Mouse (Mus musculus): ENCODE data around the gene Lst1.

Gene Lst1

DNA sequence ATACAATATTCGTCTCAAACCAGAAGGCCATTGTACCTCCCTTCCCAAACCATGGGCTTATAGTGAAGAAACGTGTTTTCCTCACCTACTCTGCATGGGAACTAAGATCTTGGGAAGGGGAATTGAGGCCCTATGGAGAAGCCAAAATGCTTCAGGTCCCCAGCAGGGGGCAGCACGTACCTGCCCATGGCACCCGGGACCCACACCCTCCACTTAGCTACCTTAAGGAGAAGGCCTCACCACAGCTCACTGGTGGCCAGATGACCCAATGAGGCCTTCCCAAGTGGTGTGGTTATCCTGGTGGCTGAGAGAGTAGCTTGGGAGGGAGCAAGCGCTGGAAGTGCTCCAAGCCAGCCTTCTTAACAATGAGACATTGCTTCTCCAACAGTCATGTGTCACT, 9.7 kb downstream of the Lst1 start:
- no peaks in the 10 kb centered on the region for H3K36me3 ChIP-seq (ENCODE audit: control insufficient read depth, insufficient read depth, low read length, poor library complexity, severe bottlenecking)
- H3K27me3 ChIP-seq (ENCODE audit: control insufficient read depth, insufficient read depth, low read length, poor library complexity, severe bottlenecking) = no peaks in the 10 kb centered on the region
- DNase-seq (ENCODE audit: low read depth, low spot score) = peak; percentile 84

DNA sequence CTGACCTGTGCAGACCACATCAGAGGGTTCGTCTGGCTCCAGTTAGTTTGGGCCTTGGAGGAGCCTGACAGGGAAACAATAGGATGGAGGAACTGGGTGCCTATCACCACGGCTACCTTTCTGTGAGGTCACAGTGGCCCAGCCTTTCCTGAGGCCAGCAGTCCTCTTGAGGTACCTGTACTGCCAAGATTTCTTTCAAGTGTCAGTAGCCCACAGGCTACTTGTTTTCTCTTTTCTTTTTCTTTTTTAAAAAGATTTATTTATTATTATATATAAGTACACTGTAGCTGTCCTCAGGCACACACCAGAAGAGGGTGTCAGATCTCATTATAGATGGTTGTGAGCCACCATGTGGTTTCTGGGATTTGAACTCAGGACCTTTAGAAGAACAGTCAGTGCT, 12.3 kb downstream of the Lst1 start, which contains the start of gene Aif1:
TSS of gene Aif1 (minus strand) at position 101 of the 400 bp plus-strand sequence.
- Histone ChIP-seq H3K36me3 (ENCODE audit: control insufficient read depth, insufficient read depth, low read length, poor library complexity, severe bottlenecking) (no peaks in the 10 kb centered on the region), H3K27me3 (ENCODE audit: control insufficient read depth, insufficient read depth, low read length, poor library complexity, severe bottlenecking) (no peaks in the 10 kb centered on the region)
- no peak for DNase-seq (ENCODE audit: low read depth, low spot score)

DNA sequence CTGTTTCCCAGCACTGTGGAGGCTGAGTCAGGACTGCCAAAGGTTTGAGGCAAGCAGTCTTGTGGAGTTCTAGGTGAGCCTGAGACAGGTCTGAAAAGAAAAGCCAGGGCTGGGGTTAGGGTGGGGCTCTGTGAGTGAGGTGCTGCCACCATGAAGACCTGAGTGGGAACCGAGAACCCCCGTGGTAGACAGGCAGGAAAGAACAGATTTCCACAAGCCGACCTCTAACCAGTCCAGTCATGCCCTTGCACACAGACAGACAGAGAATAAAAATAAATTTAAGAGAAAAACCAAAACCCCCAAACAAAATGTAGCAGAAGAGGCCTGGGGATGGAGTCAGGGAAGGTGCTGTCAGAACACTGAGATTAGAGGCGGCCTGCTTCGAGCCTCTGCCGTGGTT, 12.9 kb downstream of the Lst1 start:
- DNase-seq (ENCODE audit: low read depth, low spot score) = peak; percentile 36
- Histone ChIP-seq H3K27me3 (ENCODE audit: control insufficient read depth, insufficient read depth, low read length, poor library complexity, severe bottlenecking) (no peaks in the 10 kb centered on the region), H3K36me3 (ENCODE audit: control insufficient read depth, insufficient read depth, low read length, poor library complexity, severe bottlenecking) (no peaks in the 10 kb centered on the region)

DNA sequence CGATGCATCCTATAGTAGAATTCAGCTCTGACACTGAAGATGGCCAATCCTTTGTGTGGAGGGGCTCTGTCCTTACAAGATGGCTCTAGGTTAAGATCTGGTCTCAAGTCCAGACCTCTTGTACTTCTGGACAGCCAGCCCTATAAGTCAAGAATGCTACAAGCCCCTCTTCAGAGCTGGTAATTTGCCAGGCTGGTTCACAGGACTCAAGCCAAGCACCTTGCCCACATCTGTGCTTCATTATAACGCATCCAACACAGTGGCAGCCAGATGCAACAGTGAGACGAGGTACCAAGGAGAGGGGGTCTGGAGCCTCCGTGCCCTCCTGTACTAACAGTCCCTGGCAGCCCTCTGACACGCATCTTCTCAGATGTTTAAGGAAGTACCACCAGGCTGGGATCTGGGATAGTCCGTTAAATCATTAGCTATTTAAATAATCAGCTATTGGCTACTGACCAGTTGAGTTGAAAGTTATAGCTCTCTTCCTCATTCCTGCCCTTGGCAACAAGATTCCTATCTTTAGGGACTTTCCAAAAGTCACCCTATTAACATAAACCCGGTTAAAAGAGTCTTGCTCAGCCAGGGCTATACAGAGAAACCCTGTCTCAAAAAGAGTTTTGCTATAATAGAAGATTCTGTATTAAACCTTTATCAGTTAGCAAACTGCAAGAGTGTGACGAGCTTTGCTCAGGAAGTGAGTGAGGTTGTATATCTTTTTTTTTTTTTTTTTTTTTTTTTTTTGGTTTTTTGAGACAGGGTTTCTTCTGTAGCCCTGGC, 13.8 kb downstream of the Lst1 start:
- no peak for DNase-seq (ENCODE audit: low read depth, low spot score)
- H3K36me3 ChIP-seq (ENCODE audit: control insufficient read depth, insufficient read depth, low read length, poor library complexity, severe bottlenecking) = no peaks in the 10 kb centered on the region
- no peaks in the 10 kb centered on the region for H3K27me3 ChIP-seq (ENCODE audit: control insufficient read depth, insufficient read depth, low read length, poor library complexity, severe bottlenecking)

DNA sequence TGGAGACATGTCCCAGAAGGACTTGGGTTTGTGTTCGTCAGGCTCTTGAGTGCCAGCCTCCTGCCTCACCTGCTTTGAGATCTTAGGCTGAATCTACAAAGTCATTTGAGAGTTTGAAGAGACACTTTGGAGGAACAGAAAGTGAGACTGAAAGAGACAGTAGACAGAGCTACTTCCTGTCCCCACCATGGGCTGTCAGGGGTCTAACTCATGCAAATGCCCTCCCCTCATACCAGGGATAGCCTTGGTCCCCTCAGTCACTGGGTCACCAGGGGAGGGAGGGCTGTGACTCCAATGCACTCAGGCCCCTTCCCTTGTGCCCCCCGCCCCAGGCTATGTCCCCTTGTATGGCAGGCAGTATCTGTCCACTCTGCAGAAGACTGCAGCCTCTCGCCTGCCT, 14.9 kb downstream of the Lst1 start:
- peak; percentile 74 for DNase-seq (ENCODE audit: low read depth, low spot score)
- Histone ChIP-seq H3K27me3 (ENCODE audit: control insufficient read depth, insufficient read depth, low read length, poor library complexity, severe bottlenecking) (no peaks in the 10 kb centered on the region), H3K36me3 (ENCODE audit: control insufficient read depth, insufficient read depth, low read length, poor library complexity, severe bottlenecking) (no peaks in the 10 kb centered on the region)

DNA sequence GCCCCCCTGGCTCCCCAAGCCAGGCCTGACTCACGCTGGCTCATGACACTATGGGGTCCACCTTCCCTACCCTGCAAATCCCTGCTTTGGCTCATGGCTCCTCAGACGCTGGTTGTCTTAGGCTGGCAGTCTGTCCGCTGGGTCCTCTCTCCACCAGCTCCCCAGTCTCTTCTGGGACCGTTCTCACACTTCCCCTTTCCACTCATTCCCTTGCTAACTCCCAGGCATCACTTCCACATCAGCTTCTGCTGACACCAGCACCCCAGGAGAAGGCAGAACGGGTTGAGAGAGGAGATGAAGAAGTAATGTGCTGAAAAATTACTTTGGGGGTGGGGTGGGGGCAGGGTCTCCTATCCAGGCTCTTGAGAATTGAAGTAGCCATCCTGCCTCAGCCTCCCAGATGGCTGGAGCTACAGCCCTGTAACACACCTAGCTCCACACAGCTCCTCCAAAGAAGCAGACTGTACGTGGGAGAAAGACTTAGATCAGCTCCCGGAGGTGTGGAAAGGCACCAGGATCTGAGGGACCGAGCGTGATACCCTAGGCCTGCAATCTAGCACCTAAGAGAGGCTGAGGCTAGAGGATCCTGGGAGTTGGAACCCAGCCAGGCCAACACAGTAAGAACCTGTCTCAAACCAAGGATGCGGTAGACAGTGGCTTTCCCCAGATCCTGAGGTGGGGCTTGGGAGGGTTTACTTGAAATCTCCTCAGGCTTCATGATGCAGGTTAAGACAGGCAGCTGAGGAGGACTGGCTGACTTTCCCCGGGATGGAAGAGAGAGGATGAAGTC, 15.6 kb downstream of the Lst1 start:
- peak; percentile 45 for DNase-seq (ENCODE audit: low read depth, low spot score)
- Histone ChIP-seq H3K27me3 (ENCODE audit: control insufficient read depth, insufficient read depth, low read length, poor library complexity, severe bottlenecking) (no peaks in the 10 kb centered on the region), H3K36me3 (ENCODE audit: control insufficient read depth, insufficient read depth, low read length, poor library complexity, severe bottlenecking) (no peaks in the 10 kb centered on the region)

DNA sequence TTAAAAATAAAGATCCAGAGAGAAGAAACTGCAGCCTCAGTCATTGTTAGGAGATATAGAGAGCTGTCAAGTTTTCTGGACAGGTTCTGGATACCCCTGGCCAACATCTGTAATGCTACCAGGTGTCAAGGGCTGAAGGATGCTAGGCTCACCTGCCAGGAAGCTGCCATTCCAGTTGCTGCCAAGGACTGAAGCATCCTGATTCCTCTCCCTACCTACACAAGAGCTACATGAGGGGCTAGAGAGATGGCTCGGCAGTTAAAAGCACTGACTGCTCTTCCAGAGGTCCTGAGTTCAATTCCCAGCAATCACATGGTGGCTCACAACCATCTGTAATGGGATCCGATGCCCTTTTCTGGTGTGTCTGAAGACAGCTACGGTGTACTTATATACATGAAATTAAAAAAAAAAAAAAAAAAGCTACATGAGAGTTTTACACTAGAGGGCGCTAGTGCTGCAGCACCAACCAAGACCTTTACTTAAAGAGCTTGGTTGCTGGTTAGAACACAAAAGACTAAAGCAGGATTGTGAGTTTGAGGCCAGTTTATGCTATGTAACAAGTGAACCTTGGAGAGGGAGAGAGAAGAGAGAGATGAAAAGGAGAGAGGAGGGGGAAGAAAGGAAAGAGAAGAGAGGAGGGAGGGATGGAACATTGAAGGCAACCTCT, 19.6 kb downstream of the Lst1 start:
- DNase-seq (ENCODE audit: low read depth, low spot score) = peak; percentile 89
- no peaks in the 10 kb centered on the region for H3K36me3 ChIP-seq (ENCODE audit: control insufficient read depth, insufficient read depth, low read length, poor library complexity, severe bottlenecking)
- no peaks in the 10 kb centered on the region for H3K27me3 ChIP-seq (ENCODE audit: control insufficient read depth, insufficient read depth, low read length, poor library complexity, severe bottlenecking)

DNA sequence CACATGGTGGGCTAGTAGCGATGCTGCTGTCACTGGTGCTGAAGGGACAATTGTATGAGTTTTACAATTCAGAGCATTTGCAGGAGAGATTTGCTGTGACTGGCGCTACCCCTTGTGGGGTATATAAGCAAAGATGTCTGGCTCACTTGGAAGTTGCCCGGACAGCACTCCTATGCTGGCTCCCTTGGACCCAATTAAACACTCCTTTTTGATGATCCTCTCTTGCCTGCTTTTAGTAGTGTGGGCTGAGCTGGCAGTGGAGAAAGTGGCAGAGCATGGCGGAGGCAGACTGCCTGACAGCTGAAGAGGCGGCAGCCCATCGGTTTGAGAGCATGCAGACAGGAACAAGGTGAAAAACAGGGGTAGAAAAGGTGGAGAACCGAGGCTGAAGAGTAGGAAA, 20.4 kb downstream of the Lst1 start:
- Histone ChIP-seq H3K27me3 (ENCODE audit: control insufficient read depth, insufficient read depth, low read length, poor library complexity, severe bottlenecking) (no peaks in the 10 kb centered on the region), H3K36me3 (ENCODE audit: control insufficient read depth, insufficient read depth, low read length, poor library complexity, severe bottlenecking) (no peaks in the 10 kb centered on the region)
- no peak for DNase-seq (ENCODE audit: low read depth, low spot score)

DNA sequence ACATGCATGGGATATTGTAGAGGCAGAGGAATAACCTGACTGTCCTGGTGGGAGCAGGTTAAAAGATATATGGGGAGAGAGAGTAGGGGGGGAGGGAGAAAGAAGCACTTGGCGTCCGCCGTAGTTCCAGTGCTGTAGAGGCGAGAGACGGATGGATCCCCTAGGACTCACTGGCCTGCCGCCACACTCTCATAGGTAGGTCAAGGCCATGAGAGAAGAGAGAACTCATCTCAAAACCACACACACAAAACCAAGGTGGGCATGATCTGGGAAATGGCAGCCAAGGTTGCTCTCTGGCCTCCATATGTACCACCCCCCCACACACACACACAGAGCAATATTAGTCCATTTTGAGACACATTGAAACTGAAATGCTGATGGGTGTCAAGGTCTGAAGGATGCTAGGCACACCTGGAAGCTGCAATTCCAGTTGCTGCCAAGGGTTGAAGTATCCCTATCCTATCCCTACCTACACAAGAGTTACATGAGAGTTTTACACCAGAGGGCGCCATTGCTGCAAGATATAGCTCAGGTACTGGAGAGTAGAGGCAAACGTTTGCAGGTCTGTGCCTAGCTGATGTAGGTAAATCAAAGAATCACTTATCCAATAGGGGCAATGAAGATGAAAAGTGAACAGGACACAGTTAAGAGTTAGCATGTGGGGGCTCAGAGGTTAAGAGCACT, 21.7 kb downstream of the Lst1 start:
- H3K36me3 ChIP-seq (ENCODE audit: control insufficient read depth, insufficient read depth, low read length, poor library complexity, severe bottlenecking) = no peaks in the 10 kb centered on the region; the same call in 1 of the 2 replicates
- DNase-seq (ENCODE audit: low read depth, low spot score) = peak; percentile 93
- H3K27me3 ChIP-seq (ENCODE audit: control insufficient read depth, insufficient read depth, low read length, poor library complexity, severe bottlenecking) = no peaks in the 10 kb centered on the region

DNA sequence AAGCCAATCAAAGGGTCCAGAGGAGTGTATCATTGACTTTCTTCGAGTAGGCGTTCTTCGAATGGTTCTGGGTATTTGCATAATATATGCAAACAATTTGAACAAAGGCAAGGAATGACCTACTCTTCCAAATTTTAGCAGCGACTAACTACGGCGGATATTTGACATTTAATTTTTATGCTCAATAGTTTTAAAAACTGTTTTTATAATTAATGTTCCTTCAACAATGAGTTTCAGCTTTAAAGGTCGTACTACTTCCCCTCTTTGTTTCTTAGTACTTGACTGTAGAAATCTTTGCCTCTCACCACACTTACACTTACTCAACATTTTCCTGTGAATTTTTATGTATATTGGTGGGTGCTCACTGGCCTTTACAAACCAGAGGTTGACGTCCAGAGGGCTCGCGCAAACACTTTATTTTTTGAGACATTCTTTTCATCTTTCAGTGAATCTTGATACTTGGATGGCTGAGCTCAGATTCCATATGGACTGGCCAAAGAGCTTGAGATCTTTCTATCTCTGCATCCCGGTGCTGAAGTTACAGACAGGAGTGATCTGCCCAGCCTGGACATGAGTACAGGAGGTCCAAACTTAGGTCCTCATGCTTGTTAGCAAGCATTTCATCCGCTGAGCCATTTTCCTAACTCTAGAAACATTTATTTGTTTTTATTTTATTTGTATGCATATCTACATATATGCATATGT, 22.6 kb downstream of the Lst1 start:
- Histone ChIP-seq H3K36me3 (ENCODE audit: control insufficient read depth, insufficient read depth, low read length, poor library complexity, severe bottlenecking) (peaks cover 5% of the 10 kb centered on the region), H3K27me3 (ENCODE audit: control insufficient read depth, insufficient read depth, low read length, poor library complexity, severe bottlenecking) (no peaks in the 10 kb centered on the region)
- DNase-seq (ENCODE audit: low read depth, low spot score) = no peak

DNA sequence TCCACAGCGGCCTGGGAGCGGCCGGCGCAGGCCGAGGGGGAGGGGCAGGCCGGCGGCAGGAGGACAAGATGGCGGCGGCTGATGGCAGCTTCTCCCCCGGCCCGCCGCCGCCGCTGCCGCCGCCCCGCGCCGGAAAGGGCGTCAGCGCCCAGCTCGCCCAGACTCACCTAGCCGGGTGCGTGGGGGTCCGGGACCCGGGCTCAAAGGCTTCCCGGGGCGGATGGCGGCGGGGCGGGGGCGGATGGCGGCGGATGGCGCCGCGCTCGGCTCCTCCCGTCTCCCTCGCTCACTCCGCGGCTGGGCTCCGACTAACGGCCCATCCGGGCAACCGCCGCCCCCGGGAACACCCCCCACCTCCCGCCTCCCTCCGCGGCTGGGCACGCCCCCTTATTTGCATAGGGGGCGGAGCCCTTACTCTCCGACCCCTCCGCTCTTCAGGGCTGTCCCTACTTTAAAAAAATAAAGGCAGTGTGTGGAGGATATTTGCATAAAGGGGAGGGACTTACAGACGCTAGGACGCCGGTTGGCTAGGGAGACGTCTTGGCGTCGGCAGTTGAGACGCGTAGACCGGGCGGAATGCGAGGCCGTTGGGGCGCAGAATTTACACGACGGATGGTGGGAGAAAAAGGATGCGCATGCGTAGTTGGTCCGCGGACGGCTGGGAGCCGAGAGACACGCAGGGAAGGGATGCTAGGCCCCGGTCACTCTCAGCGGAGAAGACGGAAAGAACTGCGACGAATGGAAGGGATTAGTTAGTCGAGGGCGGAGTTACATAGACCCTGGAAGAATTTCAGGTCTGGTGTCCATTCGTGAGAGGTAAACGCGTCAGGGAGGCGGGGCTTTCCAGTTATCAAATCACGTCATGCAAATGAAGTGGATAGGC, 23.4 kb downstream of the Lst1 start, which contains the start of gene Prrc2a:
TSS of gene Prrc2a (minus strand) at position 330 of the 883 bp plus-strand sequence.
- Histone ChIP-seq H3K27me3 (ENCODE audit: control insufficient read depth, insufficient read depth, low read length, poor library complexity, severe bottlenecking) (no peaks in the 10 kb centered on the region), H3K36me3 (ENCODE audit: control insufficient read depth, insufficient read depth, low read length, poor library complexity, severe bottlenecking) (peaks cover 12% of the 10 kb centered on the region)
- peak; percentile 98 for DNase-seq (ENCODE audit: low read depth, low spot score)

DNA sequence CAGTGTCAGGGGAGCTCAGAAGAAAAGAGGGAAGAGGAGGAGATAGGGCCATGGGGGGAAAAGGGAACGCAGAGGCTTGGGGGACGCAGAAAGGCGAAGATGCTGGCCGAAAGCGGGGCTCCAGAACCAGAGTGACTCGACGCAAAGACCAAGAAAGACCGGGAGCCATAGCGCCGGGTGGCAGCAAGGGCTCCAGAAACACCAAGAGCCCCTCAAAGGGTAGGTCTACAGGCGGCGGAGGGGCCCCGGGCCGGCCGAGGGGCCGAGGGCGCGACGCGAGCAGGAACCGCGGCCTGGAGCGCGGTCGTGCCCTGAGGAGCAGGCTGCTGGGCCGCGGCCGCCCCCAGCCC, 24.0 kb downstream of the Lst1 start:
- DNase-seq (ENCODE audit: low read depth, low spot score) = no peak
- Histone ChIP-seq H3K36me3 (ENCODE audit: control insufficient read depth, insufficient read depth, low read length, poor library complexity, severe bottlenecking) (peaks cover 15% of the 10 kb centered on the region), H3K27me3 (ENCODE audit: control insufficient read depth, insufficient read depth, low read length, poor library complexity, severe bottlenecking) (no peaks in the 10 kb centered on the region)

DNA sequence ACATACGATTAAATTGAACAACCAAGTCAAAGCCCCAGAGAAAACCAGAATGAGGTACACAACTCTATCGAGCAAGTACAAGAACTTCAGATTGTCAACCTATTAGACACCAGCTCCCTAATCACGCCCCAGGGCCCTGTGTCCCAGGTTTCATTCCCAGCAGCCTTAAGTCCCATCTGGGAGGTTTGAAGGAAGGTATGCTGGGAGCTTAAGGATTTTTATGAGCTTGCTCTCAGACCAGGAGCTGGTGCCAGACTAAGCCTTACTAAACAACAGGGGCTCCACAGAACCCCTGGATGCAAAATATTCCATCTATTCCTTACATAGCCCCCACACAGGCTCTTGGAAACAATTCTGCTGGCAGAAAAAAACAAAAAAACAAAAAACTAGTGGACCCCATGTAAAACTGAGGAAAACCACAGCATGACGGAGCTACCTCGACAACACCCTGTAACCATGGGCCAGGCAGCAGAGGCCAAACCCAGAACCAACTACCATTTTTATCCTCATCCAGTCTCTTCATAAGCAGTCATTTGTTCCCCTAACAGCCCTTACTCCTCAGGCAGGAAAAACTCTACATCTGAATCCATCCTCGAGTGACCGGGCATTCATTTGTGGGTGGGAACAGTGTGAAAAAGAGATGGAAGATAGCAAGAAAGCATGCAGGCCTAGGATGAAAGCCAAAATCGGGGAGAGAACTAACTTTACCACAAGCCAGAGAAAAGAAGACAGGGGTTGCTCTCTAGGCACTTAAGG, 24.7 kb downstream of the Lst1 start:
- peaks cover 21% of the 10 kb centered on the region for H3K36me3 ChIP-seq (ENCODE audit: control insufficient read depth, insufficient read depth, low read length, poor library complexity, severe bottlenecking)
- no peaks in the 10 kb centered on the region for H3K27me3 ChIP-seq (ENCODE audit: control insufficient read depth, insufficient read depth, low read length, poor library complexity, severe bottlenecking)
- DNase-seq (ENCODE audit: low read depth, low spot score) = no peak

Data from splenic B cell, adult 2 months (primary cell).